Mouse (Mus musculus) ES-Bruce4 (cell line): Measurements from ENCODE around the gene Aco1. TPM values are rescaled to one million over a fixed set of nuclear protein-coding genes. Genes with fewer than 3 reads are reported as not detected.
A peak's percentile ranks its signal among the peaks of the same experiment; 100 is the strongest.

Experiments
- H3K27ac ChIP-seq: 2 replicates; pipeline ENCODE4 v1.5.1; 2012; ENCODE audit warnings: low read length, inconsistent platforms; ENCODE audit not compliant: insufficient read depth
- H3K27me3 ChIP-seq: 2 replicates; pipeline ENCODE4 v1.6.1; 2012; ENCODE audit warnings: mild to moderate bottlenecking, low read length, inconsistent platforms; ENCODE audit not compliant: control insufficient read depth, poor library complexity, insufficient read depth, severe bottlenecking
- H3K36me3 ChIP-seq: 2 replicates; pipeline ENCODE4 v1.6.1; 2012; ENCODE audit warnings: inconsistent platforms, mild to moderate bottlenecking, low read length, moderate library complexity; ENCODE audit not compliant: control insufficient read depth, poor library complexity, insufficient read depth, severe bottlenecking
- H3K4me1 ChIP-seq: one replicate; pipeline ENCODE4 v1.8.1; 2011; ENCODE audit warnings: low read length; ENCODE audit not compliant: control insufficient read depth, insufficient read depth
- H3K4me3 ChIP-seq: 2 replicates; pipeline ENCODE4 v1.5.1; 2011; ENCODE audit warnings: low read depth, mild to moderate bottlenecking, low read length
- H3K9ac ChIP-seq: 2 replicates; pipeline ENCODE4 v1.6.1; 2012; ENCODE audit warnings: low read depth, mild to moderate bottlenecking, inconsistent platforms; ENCODE audit not compliant: poor library complexity, severe bottlenecking
- H3K9me3 ChIP-seq: replicated peaks from 2 replicates; pipeline ENCODE4 v1.6.1; 2012; ENCODE audit warnings: mild to moderate bottlenecking, low read length, inconsistent platforms; ENCODE audit not compliant: control insufficient read depth, poor library complexity, insufficient read depth, severe bottlenecking
- CTCF ChIP-seq: IDR thresholded peaks from one replicate; pipeline ENCODE4 v1.8.1; 2011; ENCODE audit warnings: low read depth, low read length
- EP300 ChIP-seq: IDR thresholded peaks from 2 replicates; pipeline ENCODE4 v1.6.1; 2011; ENCODE audit warnings: low read depth, low read length; ENCODE audit not compliant: insufficient read depth
- POLR2A ChIP-seq: IDR thresholded peaks from one replicate; pipeline ENCODE4 v1.8.1; 2011; ENCODE audit warnings: low read length; ENCODE audit not compliant: insufficient read depth
- polyA plus RNA-seq: library from polyadenylated mRNA; stranded (reverse); fragments of >200 nt; gene quantifications from 2 replicates; pipeline ENCODE4 v1.2.4, GENCODE M21; 2011; ENCODE audit warnings: low read depth; ENCODE audit not compliant: missing spikeins, insufficient read depth, insufficient read length

Aco1 gene
- polyA plus RNA-seq: 46.7 and 49.5 TPM in 2 replicates

DNA sequence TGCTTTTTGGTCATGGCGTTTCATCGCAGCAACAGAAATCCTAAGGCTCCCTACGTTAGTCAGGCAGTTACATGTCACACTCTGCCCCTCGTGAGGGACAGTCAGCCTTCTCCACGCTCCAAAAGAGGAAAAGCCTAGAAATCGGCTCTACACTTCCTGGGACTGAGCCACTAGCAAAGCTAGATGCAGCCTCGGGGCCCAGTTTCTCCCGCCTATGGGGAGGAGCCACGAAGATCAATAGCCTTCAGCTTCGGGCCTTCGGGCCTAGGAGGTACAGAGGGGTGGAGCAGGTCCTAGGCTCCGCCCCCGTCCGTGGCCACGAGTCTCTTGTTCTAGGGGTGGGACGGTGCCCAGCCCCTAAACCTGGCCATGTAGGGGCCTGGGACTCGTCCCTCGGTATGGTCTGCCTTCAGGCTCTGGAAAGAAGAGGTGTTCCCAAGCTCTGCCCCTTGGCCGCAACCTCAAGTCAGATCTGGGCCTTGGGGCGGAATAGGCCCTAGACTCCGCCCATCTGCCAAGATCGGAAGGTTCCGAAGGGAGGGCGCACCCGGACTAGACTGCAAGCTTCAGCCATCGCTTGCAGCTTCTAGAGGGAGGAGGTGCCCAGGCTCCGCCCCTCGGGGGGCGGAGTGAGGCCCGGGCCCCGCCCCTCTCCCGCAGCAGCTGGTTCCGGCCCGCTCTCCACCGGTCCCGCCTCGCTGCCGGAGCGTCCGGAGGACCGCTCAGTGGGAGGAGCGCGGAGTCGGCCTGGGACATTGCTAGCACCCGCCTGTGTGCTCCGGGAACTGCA, at the start of gene Aco1:
Aco1 (plus strand) TSS at position 339 of the 790 bp plus-strand sequence.
- TF ChIP-seq EP300 (no peak), POLR2A (peak; percentile 40)
- peaks cover 2% of the 10 kb centered on the region for H3K4me1 ChIP-seq
- no peaks in the 10 kb centered on the region for H3K9me3 ChIP-seq
- peak within 1 kb of the TSS; percentile 84 for H3K4me3 ChIP-seq
- peak within 1 kb of the TSS; percentile 78 for H3K9ac ChIP-seq
- no peaks in the 10 kb centered on the region for H3K36me3 ChIP-seq
- no peaks in the 10 kb centered on the region for H3K27me3 ChIP-seq
- H3K27ac ChIP-seq: peak within 1 kb of the TSS; percentile 70

DNA sequence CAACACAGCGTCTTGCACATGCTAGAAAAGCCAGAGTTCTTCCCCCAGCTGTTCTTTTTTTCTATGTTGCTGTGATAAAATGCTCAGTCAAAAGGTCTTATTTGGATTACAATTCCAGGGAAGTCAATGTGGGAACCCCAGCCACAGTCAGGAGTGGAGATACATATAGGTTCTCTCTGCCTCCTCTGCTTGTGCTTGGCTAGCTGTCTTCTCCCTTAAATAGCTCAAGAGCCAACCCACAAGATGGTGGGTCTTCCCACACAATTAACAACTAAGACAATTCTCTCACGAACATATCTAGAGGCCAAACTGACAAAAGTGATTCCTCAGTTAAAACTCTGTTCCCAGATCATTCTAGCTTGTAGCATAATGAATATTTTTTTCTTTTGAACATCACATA, 47.9 kb upstream of the Aco1 start:
- TF ChIP-seq CTCF (no peak), POLR2A (no peak), EP300 (no peak)
- Histone ChIP-seq H3K4me1 (no peaks in the 10 kb centered on the region), H3K9ac (no peak overlapping the region), H3K27ac (no peak overlapping the region), H3K36me3 (no peaks in the 10 kb centered on the region), H3K9me3 (no peaks in the 10 kb centered on the region), H3K4me3 (no peak overlapping the region), H3K27me3 (no peaks in the 10 kb centered on the region)

DNA sequence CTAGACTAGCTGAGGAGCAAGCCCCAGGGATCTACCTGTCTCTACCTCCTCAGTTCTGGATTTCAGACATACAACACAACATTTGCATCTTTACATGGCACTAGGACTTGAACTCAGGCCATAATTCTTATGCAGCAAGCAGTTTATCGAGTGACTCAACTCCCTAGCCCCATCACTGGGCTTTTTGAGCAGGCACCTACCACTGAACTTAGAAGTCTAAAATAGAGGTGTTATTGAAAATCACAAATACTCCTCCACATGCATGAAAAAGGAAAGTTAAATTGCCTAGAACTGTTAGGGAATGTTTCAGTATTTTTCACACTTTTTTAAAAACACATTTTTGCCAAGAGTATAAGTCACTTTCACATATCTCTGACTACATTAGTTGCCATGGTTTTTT, 39.9 kb upstream of the Aco1 start:
- TF ChIP-seq POLR2A (no peak), EP300 (no peak), CTCF (no peak)
- H3K4me1 ChIP-seq: no peaks in the 10 kb centered on the region
- no peak overlapping the region for H3K27ac ChIP-seq
- no peak overlapping the region for H3K9ac ChIP-seq
- no peak overlapping the region for H3K4me3 ChIP-seq
- no peaks in the 10 kb centered on the region for H3K9me3 ChIP-seq
- no peaks in the 10 kb centered on the region for H3K27me3 ChIP-seq
- H3K36me3 ChIP-seq: no peaks in the 10 kb centered on the region

DNA sequence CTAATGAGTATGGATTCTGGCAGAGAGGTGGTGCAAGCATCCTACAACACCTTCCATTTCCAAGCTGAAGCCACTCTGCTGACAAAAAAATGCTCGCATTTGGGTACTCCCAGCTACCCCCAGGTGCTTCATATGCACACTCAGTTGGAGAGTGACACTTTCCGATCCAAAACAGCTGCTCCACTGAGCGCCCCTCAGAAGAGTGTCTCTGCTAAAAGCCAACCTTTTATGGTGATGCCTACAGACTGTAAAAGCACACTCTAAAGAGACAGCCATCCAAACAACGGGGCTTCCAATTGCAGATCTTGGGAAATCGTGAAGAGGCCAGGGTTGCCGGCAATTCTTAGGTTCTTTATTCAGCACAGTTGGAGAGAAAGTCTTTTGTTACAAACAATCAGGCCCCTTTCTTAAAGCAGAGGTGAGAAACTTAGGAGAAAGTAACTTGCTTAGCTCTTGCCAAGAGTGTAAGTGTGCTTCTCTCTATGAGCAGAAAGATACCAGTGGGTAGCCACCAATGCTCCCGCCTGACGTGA, 36.8 kb upstream of the Aco1 start:
- Histone ChIP-seq H3K36me3 (no peaks in the 10 kb centered on the region), H3K4me1 (no peaks in the 10 kb centered on the region), H3K4me3 (no peak overlapping the region), H3K9me3 (no peaks in the 10 kb centered on the region), H3K27ac (no peak overlapping the region), H3K27me3 (no peaks in the 10 kb centered on the region), H3K9ac (no peak overlapping the region)
- no peak for TF ChIP-seq EP300
- no peak for TF ChIP-seq POLR2A
- no peak for TF ChIP-seq CTCF

DNA sequence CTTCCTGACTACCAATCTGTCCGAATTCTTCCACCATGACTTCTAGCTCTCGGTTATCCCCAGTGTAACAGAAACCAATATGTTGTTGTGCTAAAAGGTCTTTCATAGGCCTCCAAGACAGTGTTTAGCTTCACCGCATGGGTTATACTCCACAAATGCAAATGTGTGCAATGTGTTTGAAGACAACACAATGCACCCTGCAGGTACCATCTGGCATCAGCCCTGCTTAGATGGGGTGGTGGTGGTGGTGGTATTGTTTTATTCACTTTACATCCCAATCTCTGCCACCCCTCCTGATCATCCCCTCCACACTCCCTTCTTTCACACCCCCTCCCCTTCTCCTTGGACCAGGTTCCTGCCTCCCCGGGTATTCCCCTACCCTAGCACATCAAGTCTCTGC, 34.9 kb upstream of the Aco1 start:
- Histone ChIP-seq H3K27me3 (no peaks in the 10 kb centered on the region), H3K27ac (no peak overlapping the region), H3K9me3 (no peaks in the 10 kb centered on the region), H3K4me1 (no peaks in the 10 kb centered on the region), H3K9ac (no peak overlapping the region), H3K36me3 (no peaks in the 10 kb centered on the region), H3K4me3 (no peak overlapping the region)
- no peak for TF ChIP-seq POLR2A

DNA sequence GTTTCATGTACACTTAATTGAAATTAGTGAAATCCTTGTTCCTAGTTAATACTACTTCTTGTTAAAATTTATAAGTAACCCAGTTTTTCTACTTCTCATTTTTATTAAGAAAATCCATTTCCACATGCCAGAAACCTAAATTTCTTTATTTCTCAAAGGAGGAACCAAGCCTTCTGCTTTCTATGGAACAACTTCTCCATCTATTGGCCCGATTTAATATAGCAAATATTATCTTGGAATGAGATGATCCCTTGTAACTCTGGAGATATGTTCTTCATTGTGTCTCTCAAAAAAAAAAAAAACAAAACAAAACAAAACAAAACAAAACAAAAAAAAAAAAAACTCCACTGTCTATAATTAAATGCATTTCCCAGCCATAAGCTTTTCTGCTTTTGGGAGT, 29.7 kb upstream of the Aco1 start:
- TF ChIP-seq CTCF (no peak), POLR2A (no peak), EP300 (no peak)
- Histone ChIP-seq H3K4me3 (no peak overlapping the region), H3K36me3 (no peaks in the 10 kb centered on the region), H3K9me3 (no peaks in the 10 kb centered on the region), H3K4me1 (no peaks in the 10 kb centered on the region), H3K9ac (no peak overlapping the region), H3K27me3 (no peaks in the 10 kb centered on the region; the same call in 1 of the 2 replicates), H3K27ac (no peak overlapping the region)
